Mouse (Mus musculus): ENCODE data around the gene Fam102a.

The Fam102a gene

GRCm38 (mm10) chr2:32608778-32609435 lies 73.8 kb downstream of the Fam102a start:
- DNase-seq (ENCODE audit: low spot score): no peak

- DNase-seq (ENCODE audit: low spot score): no peak
Observed at GRCm38 (mm10) chr2:32610610-32611229, 75.6 kb downstream of the Fam102a start.

GRCm38 (mm10) chr2:32612274-32612673 lies 77.1 kb downstream of the Fam102a start:
- no peak for DNase-seq (ENCODE audit: low spot score)

- DNase-seq (ENCODE audit: low spot score): no peak
Observed at GRCm38 (mm10) chr2:32617109-32617508, 82.0 kb downstream of the Fam102a start.

DNA sequence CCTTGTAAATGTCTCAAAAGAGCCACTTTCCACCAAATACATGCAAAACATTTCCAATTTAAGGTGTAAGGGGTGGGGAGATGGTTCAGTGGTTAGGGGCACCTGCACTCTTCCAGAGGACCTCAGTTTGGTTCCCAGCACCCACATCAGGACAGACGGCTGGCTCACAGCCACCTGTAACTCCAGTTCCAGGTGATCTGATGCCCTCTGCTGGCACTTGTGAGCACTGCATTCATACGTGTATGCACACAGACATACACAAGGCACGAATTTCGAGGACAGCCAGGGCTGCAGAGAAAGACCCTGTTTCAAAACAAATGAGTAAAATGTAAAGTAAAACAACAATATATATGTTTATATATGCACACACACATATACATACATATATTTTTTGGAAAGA lies 82.5 kb downstream of the Fam102a start:
- no peak for DNase-seq (ENCODE audit: low spot score)

- no peak for DNase-seq (ENCODE audit: low spot score)
Observed at GRCm38 (mm10) chr2:32618051-32618450, 82.9 kb downstream of the Fam102a start.
